22 mouse cellular contexts compared by ENCODE assay signal in genomic region chr8:13427351-13427750, GRCm38 (mm10). TPM values are rescaled to one million over a fixed set of nuclear protein-coding genes. Genes with fewer than 3 reads are reported as not detected.
DNase-seq lines count a peak whose midpoint lies in the region; ATAC-seq and TF ChIP-seq lines count a peak whose summit lies in the region.
"Had no signal": no experiment of that assay in that cellular context is flagged by ENCODE, and none has a peak within 500 bp of the region (broad histone marks: within the 10 kb centered on the region; RNA-seq: fewer than 3 reads in every experiment).

No protein-coding gene starts in this region.

- no peak overlapping the region for H3K27ac ChIP-seq in heart, embryonic 12.5 days (ENCODE audit: poor library complexity, severe bottlenecking)
- H3K27ac ChIP-seq in lung, embryonic 16.5 days (ENCODE audit: low read length), result 0 out of 2 replicates have a peak overlapping the region, but pooled peaks have one; percentile 16
- H3K27ac ChIP-seq in kidney, postnatal 0 days, result no peak overlapping the region
- H3K27ac ChIP-seq: embryonic facial prominence, embryonic 10.5 days; forebrain, embryonic 12.5 days; layer of hippocampus, adult 2 months; left cerebral cortex, adult 2 months; limb, embryonic 10.5 days; neural tube, embryonic 15.5 days had no signal

- no peaks in the 10 kb centered on the region for H3K36me3 ChIP-seq in heart, embryonic 12.5 days
- H3K36me3 ChIP-seq in lung, embryonic 16.5 days (ENCODE audit: control insufficient read depth, insufficient read depth, low read length), result no peaks in the 10 kb centered on the region
- H3K36me3 ChIP-seq in kidney, postnatal 0 days (ENCODE audit: insufficient read depth, low read length), result no peaks in the 10 kb centered on the region
- H3K36me3 ChIP-seq: embryonic facial prominence, embryonic 10.5 days; forebrain, embryonic 12.5 days; limb, embryonic 10.5 days; neural tube, embryonic 15.5 days had no signal

- intact Hi-C loops in heart, postnatal 10 days (cut with DNase I), result no loop called here

- no peaks in the 10 kb centered on the region for H3K9me3 ChIP-seq in heart, embryonic 12.5 days (replicated peaks)
- H3K9me3 ChIP-seq in lung, embryonic 16.5 days (ENCODE audit: control insufficient read depth, low read length), result no peaks in the 10 kb centered on the region
- H3K9me3 ChIP-seq in kidney, postnatal 0 days (replicated peaks; ENCODE audit: low read length), result no peaks in the 10 kb centered on the region
- H3K9me3 ChIP-seq: embryonic facial prominence, embryonic 10.5 days; forebrain, embryonic 12.5 days; limb, embryonic 10.5 days; neural tube, embryonic 15.5 days had no signal

- no peak for TF ChIP-seq CTCF in kidney, postnatal 0 days (IDR thresholded peaks at IDR 0.05; ENCODE audit: low read depth)

- H3K4me2 ChIP-seq in heart, embryonic 12.5 days, result no peak overlapping the region
- no peak overlapping the region for H3K4me2 ChIP-seq in lung, embryonic 16.5 days (ENCODE audit: low read depth, low read length)
- H3K4me2 ChIP-seq in kidney, postnatal 0 days (ENCODE audit: low read length), result no peak overlapping the region
- H3K4me2 ChIP-seq: forebrain, embryonic 12.5 days; neural tube, embryonic 15.5 days had no signal

- H3K9ac ChIP-seq in heart, embryonic 12.5 days, result no peak overlapping the region
- no peak overlapping the region for H3K9ac ChIP-seq in lung, embryonic 16.5 days (ENCODE audit: low read length)
- no peak overlapping the region for H3K9ac ChIP-seq in kidney, postnatal 0 days (ENCODE audit: low read depth, low read length)
- H3K9ac ChIP-seq: forebrain, embryonic 12.5 days; liver, postnatal 0 days; neural tube, embryonic 15.5 days had no signal

- no peak for ATAC-seq in heart, embryonic 12.5 days (ENCODE audit: insufficient number of reproducible peaks, low FRiP score)
- no peak for ATAC-seq in lung, embryonic 16.5 days (ENCODE audit: low read depth)
- no peak for ATAC-seq in kidney, postnatal 0 days (replicated peaks; ENCODE audit: low FRiP score, low read depth)
- ATAC-seq: inflammation-experienced regulatory T-cells, adult 6 months; liver, postnatal 0 days; midbrain, embryonic 16.5 days had no signal

- H3K27me3 ChIP-seq in heart, embryonic 12.5 days (replicated peaks), result no peaks in the 10 kb centered on the region; the same call in 1 of the 2 replicates
- H3K27me3 ChIP-seq in lung, embryonic 16.5 days (ENCODE audit: control insufficient read depth, insufficient read depth, low read depth, low read length), result no peaks in the 10 kb centered on the region
- no peaks in the 10 kb centered on the region for H3K27me3 ChIP-seq in kidney, postnatal 0 days (ENCODE audit: insufficient read depth, low read length)
- H3K27me3 ChIP-seq: forebrain, embryonic 12.5 days; neural tube, embryonic 15.5 days had no signal

- no peak overlapping the region for H3K4me3 ChIP-seq in heart, embryonic 12.5 days
- no peak overlapping the region for H3K4me3 ChIP-seq in lung, embryonic 16.5 days (ENCODE audit: low read length)
- no peak overlapping the region for H3K4me3 ChIP-seq in kidney, postnatal 0 days (replicated peaks; ENCODE audit: low read depth, low read length)
- H3K4me3 ChIP-seq: embryonic facial prominence, embryonic 10.5 days; forebrain, embryonic 12.5 days; layer of hippocampus, adult 2 months; left cerebral cortex, adult 2 months; limb, embryonic 10.5 days; neural tube, embryonic 15.5 days had no signal

- H3K4me1 ChIP-seq in heart, embryonic 12.5 days (replicated peaks), result 0 out of 2 replicates have a peak, but pooled peaks cover 4% of the 10 kb centered on the region
- H3K4me1 ChIP-seq in lung, embryonic 16.5 days (replicated peaks; ENCODE audit: control insufficient read depth, insufficient read depth, low read length), result no peaks in the 10 kb centered on the region
- H3K4me1 ChIP-seq in kidney, postnatal 0 days (replicated peaks; ENCODE audit: insufficient read depth, low read length), result no peaks in the 10 kb centered on the region
- H3K4me1 ChIP-seq: embryonic facial prominence, embryonic 10.5 days; forebrain, embryonic 12.5 days; limb, embryonic 10.5 days had no signal

- WGBS in heart, embryonic 12.5 days, result 58% methylated on average over 6 of the region's 6 CpGs
- WGBS in lung, embryonic 16.5 days, result 61% methylated on average over 6 of the region's 6 CpGs
- WGBS in kidney, postnatal 0 days, result 70% methylated on average over 6 of the region's 6 CpGs

- DNase-seq in heart, postnatal 10 days, result peak; percentile 25 to 36
- no peak for DNase-seq in lung, adult 18-20 months
- DNase-seq in heart, postnatal 4 days, result peak; percentile 21
- DNase-seq in kidney, postnatal 0 days (ENCODE audit: low spot score), result peak; percentile 12
- DNase-seq in left cerebral cortex, adult 8-10 months (ENCODE audit: low spot score in 2 of 2), result no peak
- DNase-seq in layer of hippocampus, adult 18-20 months (ENCODE audit: low spot score in 2 of 2), result no peak
- DNase-seq: adrenal gland, adult 2 months; cerebellum, adult 8-10 months; gastrocnemius, postnatal 10 days; liver, postnatal 0 days had no signal

RNA-seq across cellular contexts. Expression of gene Tmem255b, which starts 7.6 kb away (rescaled TPM):
- 10 to 100 TPM; 13.5 to 18.8 TPM for total RNA-seq in heart, postnatal 10 days (2021)
- polyA plus RNA-seq in heart, embryonic 12.5 days (2016; fragmentation: Nextera tagmentation; extraction: Ambion mirVana), result 0.38 and 0.53 TPM in 2 replicates
- polyA plus RNA-seq in lung, embryonic 16.5 days (2015; fragmentation: Nextera tagmentation; extraction: Ambion mirVana), result 0.70 and 1.1 TPM in 2 replicates
- 1 to 10 TPM; 9.2 to 9.3 TPM for total RNA-seq in heart, postnatal 4 days (2021)
- polyA plus RNA-seq in kidney, postnatal 0 days (2015; fragmentation: Nextera tagmentation; extraction: Ambion mirVana), result 1.1 and 1.5 TPM in 2 replicates
- 1 to 10 TPM; 3.4 to 5.1 (median 4.1) TPM for total RNA-seq in left cerebral cortex, adult 8-10 months (2022)
- 1 to 10 TPM; 4.1 to 5.4 TPM for total RNA-seq in layer of hippocampus, adult 18-20 months (2021)
- total RNA-seq: liver, adult 2 months had no signal
- polyA plus RNA-seq: hindbrain, embryonic 11.5 days; inflammation-experienced regulatory T-cells, adult 6 months; liver, postnatal 0 days had no signal

RNA-seq across cellular contexts. Expression of gene Grk1, which starts 22.5 kb away (rescaled TPM):
- total RNA-seq in heart, postnatal 10 days (2021), result under 1 TPM in 1 of 2 experiments, not detected in 1; 0.05 TPM
- not detected in 2 replicates for polyA plus RNA-seq in heart, embryonic 12.5 days (2016; fragmentation: Nextera tagmentation; extraction: Ambion mirVana)
- not detected in 2 replicates for polyA plus RNA-seq in lung, embryonic 16.5 days (2015; fragmentation: Nextera tagmentation; extraction: Ambion mirVana)
- under 1 TPM; 0.05 to 0.12 TPM for total RNA-seq in heart, postnatal 4 days (2021)
- 0.01 TPM in 1 of 2 replicates, not detected in the other for polyA plus RNA-seq in kidney, postnatal 0 days (2015; fragmentation: Nextera tagmentation; extraction: Ambion mirVana)
- total RNA-seq in left cerebral cortex, adult 8-10 months (2022), result under 1 TPM in 1 of 4 experiments, not detected in 3; 0.09 TPM
- total RNA-seq in layer of hippocampus, adult 18-20 months (2021), result not detected
- total RNA-seq: adrenal gland, adult 2 months; layer of hippocampus, adult 2 months; left cerebral cortex, adult 2 months; liver, adult 2 months had no signal
- polyA plus RNA-seq: adrenal gland, adult 2 months; hindbrain, embryonic 11.5 days; inflammation-experienced regulatory T-cells, adult 6 months; liver, adult 2 months; liver, postnatal 0 days; midbrain, embryonic 16.5 days; neural tube, embryonic 15.5 days had no signal

RNA-seq across cellular contexts. Expression of gene Atp4b, which starts 30.7 kb away (rescaled TPM):
- total RNA-seq in heart, postnatal 10 days (2021), result not detected
- 0.36 TPM in 1 of 2 replicates, not detected in the other for polyA plus RNA-seq in heart, embryonic 12.5 days (2016; fragmentation: Nextera tagmentation; extraction: Ambion mirVana)
- polyA plus RNA-seq in lung, embryonic 16.5 days (2015; fragmentation: Nextera tagmentation; extraction: Ambion mirVana), result not detected in 2 replicates
- not detected for total RNA-seq in heart, postnatal 4 days (2021)
- 0.08 TPM in 1 of 2 replicates, not detected in the other for polyA plus RNA-seq in kidney, postnatal 0 days (2015; fragmentation: Nextera tagmentation; extraction: Ambion mirVana)
- total RNA-seq in left cerebral cortex, adult 8-10 months (2022), result not detected
- total RNA-seq in layer of hippocampus, adult 18-20 months (2021), result not detected
- total RNA-seq: gastrocnemius, postnatal 10 days; layer of hippocampus, adult 2 months; left cerebral cortex, adult 2 months; liver, adult 2 months had no signal
- polyA plus RNA-seq: embryonic facial prominence, embryonic 10.5 days; forebrain, embryonic 12.5 days; hindbrain, embryonic 11.5 days; inflammation-experienced regulatory T-cells, adult 6 months; limb, embryonic 10.5 days; liver, adult 2 months; liver, postnatal 0 days; midbrain, embryonic 16.5 days; neural tube, embryonic 15.5 days had no signal

Comparison
In these comparisons a context has a peak if more than half of its experiments do, and no peak if none do; other contexts are left out.
1. DNase-seq: peak in heart, postnatal 10 days (2 of 2), heart, postnatal 4 days (single experiment) and kidney, postnatal 0 days (single experiment); none in lung, adult 18-20 months (0 of 2), left cerebral cortex, adult 8-10 months (0 of 2) and layer of hippocampus, adult 18-20 months (0 of 2).